Mouse (Mus musculus): ENCODE results near the gene Nxf1.
A peak's percentile ranks its signal among the peaks of the same experiment; 100 is the strongest.

DNA sequence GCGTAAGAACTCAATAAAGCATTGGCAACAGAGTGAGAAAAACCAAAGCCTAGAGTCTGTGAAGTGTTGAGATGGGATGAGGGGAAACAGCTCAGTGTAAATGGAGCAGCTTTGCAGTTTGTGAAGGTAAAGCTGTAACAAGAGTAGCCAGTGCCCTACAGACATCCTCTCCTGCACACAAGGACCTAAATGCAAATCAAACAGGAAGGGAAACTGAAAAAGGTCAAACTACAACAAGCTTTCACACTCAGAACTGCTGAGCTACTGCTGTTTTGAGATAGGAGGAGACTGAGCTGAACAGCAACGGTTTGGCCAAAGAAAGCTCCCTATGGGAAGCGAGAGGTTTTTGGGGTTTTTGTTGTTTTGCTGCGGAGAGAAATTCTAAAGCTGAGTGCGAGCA lies 49.9 kb downstream of the Nxf1 start:
- TF ChIP-seq E2F4 (IDR thresholded peaks at IDR 0.05; ENCODE audit: insufficient replicate concordance, low read depth, low read length) = no peak
- no peak for TF ChIP-seq CTCF (conservative IDR thresholded peaks at IDR 0.05 in 1 of 2, IDR thresholded peaks at IDR 0.05 in 1 of 2; ENCODE audit: low read depth in 2 of 2, low read length in 2 of 2)
- peak; percentile 47; the same call in 1 of the 2 replicates for TF ChIP-seq POLR2A (IDR thresholded peaks at IDR 0.05; ENCODE audit: low read depth, low read length)
- no peak for TF ChIP-seq UBTF (IDR thresholded peaks at IDR 0.05; ENCODE audit: low read depth, low read length)
- TF ChIP-seq MAFK (IDR thresholded peaks at IDR 0.05; ENCODE audit: insufficient replicate concordance, low read length) = peak; percentile 63
- peak; percentile 86 for TF ChIP-seq EP300 (IDR thresholded peaks at IDR 0.05; ENCODE audit: low read length)
- TF ChIP-seq TCF12 (IDR thresholded peaks at IDR 0.05; ENCODE audit: low read depth, low read length) = peak; percentile 71; the same call in 1 of the 2 replicates

Data from CH12.LX (cell line).